Mouse (Mus musculus): Measurements from ENCODE around the gene Klf16.

DNA sequence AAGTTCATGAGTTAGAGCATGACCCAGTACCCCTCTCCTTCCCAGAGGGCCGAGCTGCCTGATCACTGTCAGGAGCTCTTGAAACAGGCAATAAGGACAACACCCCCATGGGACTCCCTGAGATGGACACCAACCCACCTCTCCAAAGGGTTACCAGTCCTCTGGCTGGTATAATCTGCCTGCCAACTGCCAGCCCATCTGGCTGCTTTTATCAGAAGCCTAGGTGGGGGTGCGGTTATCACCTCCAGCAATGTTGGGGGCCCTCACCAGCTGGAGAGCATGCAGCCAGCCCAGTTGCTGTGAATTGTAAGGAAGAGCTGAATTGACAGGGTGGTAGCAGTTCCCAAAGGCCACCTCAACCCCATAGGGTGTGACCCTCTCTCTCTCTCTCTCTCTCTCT lies 4.6 kb downstream of the Klf16 start:
- no peak for TF ChIP-seq EP300 (IDR thresholded peaks at IDR 0.05)
- TF ChIP-seq CTCF (IDR thresholded peaks at IDR 0.05), result no peak

Measured in lung, postnatal 0 days (tissue).